8 mouse cellular contexts compared by ENCODE assay signal in genomic region chr8:4252934-4253841, GRCm38 (mm10). TPM values are rescaled to one million over a fixed set of nuclear protein-coding genes. Genes with fewer than 3 reads are reported as not detected.
DNase-seq lines count a peak whose midpoint lies in the region; ATAC-seq lines count a peak whose summit lies in the region.

Gene Snapc2 (plus strand): TSS chr8:4253080.

- under 1% methylated on average over 69 of the region's 69 CpGs for WGBS in hindbrain, embryonic 13.5 days

- H3K27ac ChIP-seq in hindbrain, embryonic 13.5 days = peak within 1 kb of the TSS; percentile 96

- H3K9ac ChIP-seq in hindbrain, embryonic 13.5 days = peak within 1 kb of the TSS; percentile 92

- H3K4me2 ChIP-seq in hindbrain, embryonic 13.5 days = peak within 1 kb of the TSS; percentile 66

- H3K27me3 ChIP-seq in hindbrain, embryonic 13.5 days = peaks cover 11% of the 10 kb centered on the region

- peaks cover 74% of the 10 kb centered on the region for H3K4me1 ChIP-seq in hindbrain, embryonic 13.5 days (replicated peaks)

- DNase-seq in NIH3T3 (ENCODE audit: low read depth) = peak; percentile 98
- DNase-seq in cerebellum, postnatal 10 days = peak; percentile 98
- peak; percentile 89 to 93 for DNase-seq in frontal cortex, postnatal 14 days (ENCODE audit: low spot score in 2 of 2)
- peak; percentile 93 for DNase-seq in layer of hippocampus, postnatal 36 days
- DNase-seq in lung, postnatal 36 days = peak; percentile 98
- peak; percentile 98 for DNase-seq in retina, postnatal 1 day
- DNase-seq in urinary bladder, adult 18-20 months (ENCODE audit: low spot score in 2 of 2) = peak; percentile 92 to 98

- H3K9me3 ChIP-seq in hindbrain, embryonic 13.5 days = no peaks in the 10 kb centered on the region

- H3K4me3 ChIP-seq in hindbrain, embryonic 13.5 days = peak within 1 kb of the TSS; percentile 88

- peak; percentile 85 for ATAC-seq in hindbrain, embryonic 13.5 days (ENCODE audit: low FRiP score)

- H3K36me3 ChIP-seq in hindbrain, embryonic 13.5 days = peaks cover 40% of the 10 kb centered on the region

RNA-seq across cellular contexts. Expression of gene Snapc2, which starts in this region (rescaled TPM):
- polyA plus RNA-seq in hindbrain, embryonic 13.5 days (2015; fragmentation: Nextera tagmentation; extraction: Ambion mirVana) = 62.1 and 65.2 TPM in 2 replicates
- total RNA-seq in layer of hippocampus, postnatal 36 days (2021) = 10 to 100 TPM; 22.3 to 26.2 TPM

Comparison
In these comparisons a context has a peak if more than half of its experiments do, and no peak if none do; other contexts are left out.
1. Peak in every context shown above with its lines: DNase-seq, ATAC-seq, H3K4me3 ChIP-seq and H3K27ac ChIP-seq.